Mouse (Mus musculus): ENCODE measurements at regions not wholly inside any gene's neighbourhood (a gene's known extent, or its start where the extent isn't known, plus 50 kb on each side); places are given as distances from the start of the nearest gene placed in this dataset.
"Not testable (repeated sequence)": the region's sequence is repeated elsewhere in the genome, so short reads cannot be mapped to it uniquely, and the experiment has no call there.

DNA sequence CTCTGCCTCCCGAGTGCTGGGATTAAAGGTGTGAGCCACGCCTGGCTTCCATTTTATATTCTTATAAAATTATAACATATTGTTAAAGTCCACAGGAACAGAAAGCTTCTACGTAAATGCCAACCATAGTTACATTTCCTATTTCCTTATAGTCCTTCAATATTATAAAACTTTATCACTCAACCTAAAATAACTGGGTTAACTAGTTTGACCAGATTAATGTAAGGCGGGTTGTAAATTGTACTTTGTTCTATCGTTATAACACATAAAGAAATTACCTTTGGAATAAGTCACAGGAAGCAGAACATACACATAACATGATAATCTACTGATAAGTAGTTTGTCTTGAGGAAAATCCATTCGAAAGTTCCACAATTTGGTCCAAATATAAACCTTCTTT is 251.6 kb downstream of the Nfkbiz start:
- no peak for ATAC-seq (replicated peaks; ENCODE audit: poor library complexity)

DNA sequence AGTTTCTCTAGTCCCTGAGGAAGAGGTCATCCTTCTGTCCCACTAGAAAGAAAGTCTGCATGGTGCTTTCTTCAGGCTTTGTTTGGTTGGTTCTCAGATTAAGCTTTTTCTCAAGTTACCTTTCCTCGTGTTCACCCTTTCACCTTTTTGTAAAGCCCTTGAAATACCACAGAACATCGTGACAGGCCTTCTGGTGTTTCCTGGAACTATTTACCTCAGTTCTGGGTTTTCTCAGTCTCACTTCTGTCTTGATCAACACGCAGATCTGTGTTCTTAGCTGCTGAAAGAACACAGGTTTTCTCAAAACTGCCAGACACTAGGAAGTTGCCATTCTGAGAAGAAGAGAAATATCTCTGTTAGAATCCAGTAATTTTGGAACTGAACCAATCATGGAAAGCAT is 255.8 kb downstream of the Nfkbiz start:
- no peak for ATAC-seq (replicated peaks; ENCODE audit: poor library complexity)

DNA sequence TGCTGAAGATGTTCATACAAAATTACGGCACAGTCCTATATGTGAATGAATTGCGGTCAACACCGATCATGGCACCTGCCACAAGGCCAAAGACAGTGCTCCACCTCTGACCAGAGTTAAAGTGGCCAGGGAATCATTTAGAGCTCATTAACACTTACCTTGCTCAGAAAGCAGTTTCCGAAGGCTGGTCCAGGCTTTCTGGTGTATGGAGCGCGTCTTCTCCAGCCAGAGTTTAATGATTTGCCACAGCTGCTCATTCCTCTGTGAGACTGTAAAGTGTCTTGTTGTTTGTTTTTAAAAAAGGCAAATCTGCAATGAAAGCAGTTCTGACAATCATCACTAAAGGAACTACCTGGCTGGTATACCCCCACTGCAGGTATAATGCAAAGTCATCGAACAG is 256.7 kb downstream of the Nfkbiz start:
- no peak for ATAC-seq (replicated peaks; ENCODE audit: poor library complexity)

DNA sequence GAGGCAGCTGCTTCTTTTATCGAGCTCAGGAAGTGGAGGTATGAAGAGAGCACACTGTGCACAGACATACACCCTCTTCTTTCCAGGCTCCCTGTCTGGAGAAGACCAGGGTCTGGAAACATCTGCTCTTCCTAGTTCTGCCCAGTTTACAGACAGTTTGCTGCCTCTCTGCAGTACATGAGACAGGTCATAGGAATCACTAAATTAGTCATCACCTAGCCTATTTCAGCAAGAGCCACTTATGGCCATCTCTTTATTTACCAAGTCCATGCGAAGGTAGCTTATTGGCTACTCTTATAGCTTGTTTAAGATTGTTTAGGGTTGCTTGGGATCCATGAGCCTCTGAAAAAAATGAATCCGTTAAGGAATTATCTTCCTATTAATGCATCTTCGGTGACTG is 257.9 kb downstream of the Nfkbiz start:
- ATAC-seq (replicated peaks; ENCODE audit: poor library complexity): no peak

DNA sequence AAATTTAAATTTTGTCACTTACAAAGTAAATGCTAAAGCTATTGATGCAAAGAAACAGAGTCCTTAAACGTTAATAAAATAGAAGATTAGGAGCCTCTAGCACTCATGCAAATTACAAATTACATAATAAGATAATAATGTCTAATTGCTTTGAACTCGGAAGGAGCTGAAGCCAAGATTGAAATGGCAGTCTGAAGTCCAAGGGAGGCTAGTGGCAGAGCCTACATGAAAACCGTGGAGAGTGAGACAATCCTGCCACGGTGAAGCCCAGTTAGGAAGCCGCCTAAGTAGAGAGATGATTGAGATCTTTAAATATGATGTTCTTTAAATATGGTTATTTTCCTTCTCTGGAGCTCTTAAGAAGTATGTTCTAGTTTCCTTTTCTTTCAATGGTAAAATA is 260.0 kb downstream of the Nfkbiz start:
- no peak for ATAC-seq (replicated peaks; ENCODE audit: poor library complexity)

DNA sequence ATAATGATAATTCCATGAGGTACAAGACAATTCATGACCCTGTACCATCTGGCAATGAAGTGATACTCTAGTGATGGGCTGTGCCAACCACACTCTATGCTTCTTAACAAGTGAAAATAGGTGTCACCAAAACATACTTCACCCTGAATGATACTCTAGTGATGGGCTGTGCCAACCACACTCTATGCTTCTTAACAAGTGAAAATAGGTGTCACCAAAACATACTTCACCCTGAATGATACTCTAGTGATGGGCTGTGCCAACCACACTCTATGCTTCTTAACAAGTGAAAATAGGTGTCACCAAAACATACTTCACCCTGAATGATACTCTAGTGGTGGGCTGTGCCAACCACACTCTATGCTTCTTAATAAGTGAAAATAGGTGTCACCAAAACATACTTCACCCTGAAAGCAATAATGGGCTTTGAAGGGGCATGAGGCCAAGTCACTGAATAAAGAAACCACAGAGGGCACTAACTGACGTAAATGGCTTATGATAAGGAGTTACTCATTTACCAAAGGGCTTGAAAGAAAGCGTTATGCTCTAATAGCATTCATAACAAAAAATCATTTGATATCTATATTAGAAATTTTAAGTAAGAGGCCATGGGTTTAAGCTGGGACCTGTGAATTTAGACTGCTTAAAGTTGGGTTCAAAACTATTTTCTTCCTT is 263.0 kb downstream of the Nfkbiz start:
- ATAC-seq (replicated peaks; ENCODE audit: poor library complexity): not testable (repeated sequence)

DNA sequence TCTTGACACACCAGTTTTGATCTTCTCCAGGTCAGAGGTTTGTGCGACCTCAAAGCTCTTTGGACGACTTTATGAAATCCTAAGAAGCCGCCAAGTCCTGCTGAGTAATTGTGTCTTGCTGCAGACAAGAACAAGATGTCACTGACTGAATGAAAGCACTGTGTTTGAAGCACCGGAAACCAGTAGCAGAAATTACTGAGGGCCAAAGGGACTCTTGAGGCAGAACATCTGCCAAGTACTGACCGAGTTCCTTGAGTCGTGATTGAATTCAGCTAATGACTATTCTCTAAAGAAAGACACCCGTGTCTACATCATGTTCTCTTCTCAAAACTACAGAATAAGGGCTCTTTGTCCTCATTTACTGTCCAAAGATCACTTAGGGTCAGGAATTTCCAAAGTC is 267.6 kb downstream of the Nfkbiz start:
- no peak for ATAC-seq (replicated peaks; ENCODE audit: poor library complexity)

DNA sequence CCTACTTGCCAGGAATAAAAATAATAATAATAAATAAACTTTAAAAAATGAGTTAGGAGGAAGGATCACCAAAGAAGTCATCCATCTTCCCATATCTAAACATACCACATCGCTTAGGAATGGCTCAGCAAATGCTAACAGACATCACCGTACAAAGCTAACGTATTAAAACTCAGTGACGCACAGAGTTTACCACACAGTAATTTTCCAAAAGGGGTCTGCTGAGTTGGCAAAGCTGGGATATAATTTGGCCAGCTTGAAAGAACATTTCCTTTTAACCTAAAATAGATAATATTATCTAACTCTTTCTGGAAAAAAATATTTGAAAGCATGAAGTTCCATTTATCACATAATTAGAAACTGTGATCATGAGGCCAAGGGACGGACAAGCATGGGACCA is 268.6 kb downstream of the Nfkbiz start:
- no peak for ATAC-seq (replicated peaks; ENCODE audit: poor library complexity)

DNA sequence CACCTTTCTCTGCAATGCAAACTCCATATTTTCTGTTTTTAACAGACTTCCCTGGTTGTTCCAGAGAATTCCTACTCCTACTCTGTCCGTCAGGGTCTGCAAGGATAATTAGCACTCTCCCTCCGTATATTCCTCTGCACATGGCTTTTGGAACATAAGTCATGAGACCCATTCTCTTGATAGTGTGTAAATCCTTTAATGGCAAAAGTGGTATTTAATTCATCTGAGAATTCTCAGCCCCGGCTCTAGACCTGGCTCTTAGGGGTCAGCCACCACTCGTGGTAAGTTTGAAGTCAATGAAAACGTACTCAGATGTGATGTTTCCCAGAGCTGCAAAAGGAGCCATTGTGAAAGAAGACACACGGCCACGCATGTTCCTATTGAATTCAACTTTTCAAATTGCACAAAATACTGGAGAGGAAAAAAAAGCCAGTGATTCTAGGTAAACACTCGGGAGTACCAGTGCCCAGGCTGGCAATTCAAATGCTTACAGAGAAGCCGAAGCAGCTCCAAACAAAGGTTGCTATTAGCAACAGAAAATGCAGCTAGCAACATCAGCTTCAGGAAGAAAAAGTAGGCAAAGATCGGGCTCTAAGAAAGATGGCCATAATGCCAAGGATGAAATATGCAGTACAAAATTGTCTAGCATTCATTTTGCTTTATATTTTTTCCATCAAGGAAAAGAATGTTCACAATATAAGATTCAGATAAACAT is 258.2 kb upstream of the Zpld1 start:
- ATAC-seq (replicated peaks; ENCODE audit: poor library complexity): no peak

DNA sequence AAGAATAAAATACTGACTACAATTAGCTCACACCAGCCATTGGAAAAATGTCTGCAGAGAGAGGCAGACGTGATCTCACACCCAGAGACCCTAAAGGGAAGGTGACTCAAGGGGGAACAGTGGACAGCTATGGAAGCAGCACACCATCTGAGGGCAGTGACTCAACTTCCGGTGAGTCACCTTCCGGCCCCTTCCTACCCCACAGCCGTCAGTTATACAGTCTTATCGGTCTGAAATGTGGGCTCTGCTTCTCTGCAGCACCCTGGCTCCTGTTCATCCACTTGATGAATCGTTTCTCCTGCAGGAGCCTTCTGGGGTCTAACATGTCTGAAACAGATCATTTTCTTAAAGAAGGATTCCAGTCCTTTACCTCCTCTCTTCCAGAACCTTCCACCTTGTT is 257.4 kb upstream of the Zpld1 start:
- peak; percentile 95 for ATAC-seq (replicated peaks; ENCODE audit: poor library complexity)

DNA sequence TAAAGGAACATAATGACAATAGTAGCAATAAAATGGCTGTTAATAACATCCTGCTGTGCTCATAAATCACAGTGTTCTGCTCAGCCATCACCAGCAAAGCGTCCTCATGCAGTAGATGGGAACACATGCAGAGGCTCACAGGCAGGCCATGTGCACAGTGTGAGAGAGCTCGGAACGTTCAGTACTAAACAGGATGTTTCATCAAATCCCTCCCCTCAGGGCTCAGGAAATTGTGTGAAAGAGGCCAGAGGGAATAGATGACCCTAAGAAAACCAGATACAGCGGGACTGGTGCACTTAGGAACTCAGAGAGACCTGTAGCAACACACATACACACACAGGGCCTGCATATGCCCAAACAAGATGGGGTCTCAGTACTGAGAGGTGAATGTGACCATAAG is 256.1 kb upstream of the Zpld1 start:
- ATAC-seq (replicated peaks; ENCODE audit: poor library complexity): peak; percentile 10; the same call in 1 of the 2 replicates

DNA sequence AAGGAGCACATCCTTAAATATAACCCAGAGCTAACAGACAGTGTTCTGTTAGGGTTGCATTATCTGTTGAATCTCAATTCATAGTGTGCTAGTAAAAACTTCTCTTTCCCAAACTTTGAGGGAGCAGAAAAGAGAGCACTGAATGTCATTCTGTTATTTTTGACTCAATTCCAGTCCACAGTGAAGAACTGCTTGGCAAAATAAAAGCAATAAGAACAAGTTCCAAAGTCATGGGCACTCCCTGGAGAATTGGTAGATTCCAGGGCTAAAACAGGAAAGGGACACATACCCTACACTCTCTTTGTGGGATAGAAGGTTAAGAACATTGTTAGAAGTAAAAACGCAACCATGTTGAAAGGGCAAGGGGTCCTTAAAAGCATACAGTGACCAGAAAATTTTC is 253.6 kb upstream of the Zpld1 start:
- ATAC-seq (replicated peaks; ENCODE audit: poor library complexity): no peak

DNA sequence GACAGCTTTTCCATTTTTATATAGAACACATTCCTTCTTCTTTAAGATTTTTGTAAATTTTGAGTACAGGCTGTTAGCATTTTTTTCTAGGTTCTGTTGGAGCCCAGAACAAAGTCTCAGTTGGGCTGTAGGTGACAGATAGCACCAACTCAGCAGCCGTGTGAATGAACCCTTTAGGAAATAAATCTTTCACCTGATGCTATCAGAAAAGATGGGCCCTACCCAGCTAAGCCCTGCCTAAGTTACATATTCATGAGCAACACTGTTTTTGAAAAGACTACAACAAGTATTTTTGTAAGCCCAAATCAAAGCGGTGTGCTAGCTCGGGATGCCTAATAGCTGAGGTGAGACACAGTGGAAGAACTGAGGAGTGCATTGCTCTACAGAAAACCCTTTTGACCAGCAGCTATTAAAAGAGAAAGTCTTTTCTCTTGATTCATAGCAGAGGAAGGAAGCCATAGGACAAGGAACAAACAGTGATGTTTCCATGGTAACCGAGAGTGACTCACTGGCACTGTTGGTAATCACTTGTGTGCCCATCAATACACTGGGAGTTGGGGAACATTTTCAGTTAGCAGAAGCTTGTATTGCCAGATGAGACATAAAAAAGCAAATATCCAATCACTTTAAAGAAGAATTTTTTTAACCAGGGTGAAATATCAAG is 253.0 kb upstream of the Zpld1 start:
- peak; percentile 77 for ATAC-seq (replicated peaks; ENCODE audit: poor library complexity)

DNA sequence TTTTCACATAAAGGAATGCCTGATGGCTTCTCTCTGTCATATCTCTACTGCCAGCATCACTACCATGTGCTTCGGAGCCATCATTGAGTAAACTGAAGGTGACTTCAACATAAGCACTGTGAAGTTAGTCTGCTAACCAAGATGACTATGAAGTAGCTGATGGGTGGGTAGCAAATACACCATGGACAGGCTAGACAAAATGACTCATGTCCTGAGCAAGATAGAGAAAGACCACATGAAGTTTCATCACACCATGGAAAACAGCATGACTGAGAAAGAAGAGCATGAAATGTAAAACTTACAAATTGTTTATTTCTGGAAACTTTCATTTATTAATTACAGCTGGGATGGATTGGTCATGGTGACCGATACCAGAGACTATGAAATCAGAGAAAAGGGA is 249.3 kb upstream of the Zpld1 start:
- no peak for ATAC-seq (replicated peaks; ENCODE audit: poor library complexity)

DNA sequence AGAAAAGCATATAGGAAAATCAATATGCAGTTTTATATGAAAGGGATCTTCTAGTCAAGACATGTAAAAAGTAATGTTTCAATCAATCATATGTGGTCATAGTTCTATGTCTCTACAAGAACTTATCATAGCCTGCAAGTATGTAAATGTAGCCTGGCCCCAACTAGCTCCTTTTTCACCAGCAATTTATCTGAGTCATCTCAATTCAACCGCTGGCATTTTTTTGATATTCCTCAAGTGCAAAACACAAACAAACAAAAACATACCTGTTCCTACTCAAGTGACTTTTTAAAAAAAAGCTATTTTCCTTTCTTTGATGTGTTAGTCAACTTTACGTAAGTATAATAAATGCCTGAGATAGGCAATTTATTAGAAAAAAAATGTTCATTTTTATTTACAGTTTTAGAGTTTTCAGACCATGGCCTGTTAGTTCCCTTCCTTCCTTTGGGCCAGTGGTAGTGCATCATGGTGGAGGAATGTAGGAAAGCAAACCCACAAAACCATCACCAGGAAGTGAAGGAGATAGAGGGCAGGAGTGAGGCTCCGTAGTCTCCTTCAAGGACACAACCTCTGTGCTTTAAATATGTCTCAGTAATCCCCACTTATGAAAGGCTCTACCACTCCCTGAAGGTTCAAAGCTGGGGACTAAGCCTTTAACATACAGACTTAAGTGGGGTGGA is 242.7 kb upstream of the Zpld1 start:
- no peak for ATAC-seq (replicated peaks; ENCODE audit: poor library complexity)

DNA sequence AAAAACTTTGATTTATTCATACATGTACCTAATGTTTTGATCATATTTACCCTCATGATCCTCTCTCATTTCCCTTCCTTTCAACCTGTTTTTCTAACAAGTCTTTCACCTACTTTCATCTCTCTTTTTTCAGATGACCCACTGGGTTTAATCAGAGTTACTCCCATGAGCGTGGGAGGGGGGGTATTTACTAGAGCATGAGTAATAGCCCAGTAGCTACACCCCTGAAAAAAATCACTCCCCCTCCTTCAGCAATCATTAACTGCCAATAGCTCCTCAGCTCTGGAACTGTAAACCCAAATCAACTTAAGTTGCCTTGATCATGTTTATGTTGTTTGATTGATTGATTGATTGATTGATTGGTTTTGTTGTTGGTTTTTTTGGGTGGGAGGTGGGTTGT is 241.4 kb upstream of the Zpld1 start:
- no peak for ATAC-seq (replicated peaks; ENCODE audit: poor library complexity)

DNA sequence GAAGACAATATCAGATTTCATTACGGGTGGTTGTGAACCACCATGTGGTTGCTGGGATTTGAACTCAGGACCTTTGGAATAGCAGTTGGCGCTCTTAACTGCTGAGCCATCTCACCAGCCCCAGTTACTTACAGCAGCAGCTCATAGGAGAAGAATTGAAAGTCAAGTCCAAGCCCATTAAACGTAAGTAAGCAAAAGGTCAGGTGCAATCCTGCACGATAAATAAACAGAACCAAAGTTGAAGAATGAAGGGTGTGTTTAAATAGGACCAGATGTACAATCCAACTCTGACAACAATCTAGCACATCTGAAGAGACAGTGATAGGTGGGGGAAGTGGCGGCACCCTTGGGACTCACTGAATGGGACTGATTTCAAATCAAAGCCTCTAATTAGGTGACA is 239.8 kb upstream of the Zpld1 start:
- no peak for ATAC-seq (replicated peaks; ENCODE audit: poor library complexity)

DNA sequence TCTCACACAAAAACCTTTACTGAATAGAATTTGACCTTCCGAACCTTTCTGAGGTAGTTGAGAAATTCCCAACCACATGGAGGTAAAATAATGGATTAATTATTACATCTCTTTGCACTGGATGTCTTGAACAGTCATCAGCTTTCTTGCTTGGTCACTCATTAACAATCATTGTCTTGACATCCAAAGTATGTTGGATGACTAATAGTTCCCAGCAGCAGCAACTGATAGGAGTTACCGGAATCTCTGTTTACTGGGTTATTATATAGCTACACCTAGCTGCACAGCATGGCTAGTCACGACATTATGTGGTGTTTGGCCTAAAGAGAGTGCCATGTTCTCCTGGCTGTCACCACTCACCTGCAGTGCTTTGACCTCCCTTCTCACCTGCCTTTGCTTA is 234.9 kb upstream of the Zpld1 start:
- no peak for ATAC-seq (replicated peaks; ENCODE audit: poor library complexity)

DNA sequence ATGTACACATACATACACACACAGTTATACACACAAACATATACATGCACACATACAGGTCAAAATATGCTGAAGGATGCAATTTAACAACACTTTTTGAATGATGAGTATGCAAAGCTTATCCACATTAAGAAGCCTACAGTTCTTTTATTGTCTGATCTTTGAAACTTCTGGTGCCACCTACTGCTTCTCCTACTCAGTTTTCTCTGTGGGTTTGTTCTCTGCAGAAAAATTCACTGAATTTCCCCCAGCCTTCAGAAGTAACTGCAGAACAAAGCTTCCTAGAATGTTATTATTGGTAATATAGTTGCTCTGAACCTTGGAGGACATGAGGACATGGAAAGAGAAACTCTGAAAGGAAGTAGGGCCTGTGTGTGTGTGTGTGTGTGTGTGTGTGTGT is 233.1 kb upstream of the Zpld1 start:
- no peak for ATAC-seq (replicated peaks; ENCODE audit: poor library complexity)

DNA sequence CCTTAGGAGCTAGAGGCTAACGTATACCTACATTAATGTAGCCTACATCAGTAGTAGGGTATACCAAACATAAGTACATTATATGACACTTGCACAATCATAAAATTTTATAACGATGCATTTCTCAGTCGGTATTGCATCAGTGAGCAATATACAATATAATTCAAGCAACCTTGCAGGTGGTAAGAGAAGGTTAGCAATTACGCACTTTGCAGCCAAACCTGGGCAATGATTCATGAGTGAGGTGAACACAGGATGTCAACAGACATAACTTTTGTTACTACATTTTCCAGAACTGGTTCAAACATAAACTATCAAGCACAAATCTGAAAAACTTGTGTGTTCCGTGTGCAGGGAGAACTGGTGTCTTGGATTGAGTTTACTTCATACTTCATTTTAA is 229.9 kb upstream of the Zpld1 start:
- no peak for ATAC-seq (replicated peaks; ENCODE audit: poor library complexity)

DNA sequence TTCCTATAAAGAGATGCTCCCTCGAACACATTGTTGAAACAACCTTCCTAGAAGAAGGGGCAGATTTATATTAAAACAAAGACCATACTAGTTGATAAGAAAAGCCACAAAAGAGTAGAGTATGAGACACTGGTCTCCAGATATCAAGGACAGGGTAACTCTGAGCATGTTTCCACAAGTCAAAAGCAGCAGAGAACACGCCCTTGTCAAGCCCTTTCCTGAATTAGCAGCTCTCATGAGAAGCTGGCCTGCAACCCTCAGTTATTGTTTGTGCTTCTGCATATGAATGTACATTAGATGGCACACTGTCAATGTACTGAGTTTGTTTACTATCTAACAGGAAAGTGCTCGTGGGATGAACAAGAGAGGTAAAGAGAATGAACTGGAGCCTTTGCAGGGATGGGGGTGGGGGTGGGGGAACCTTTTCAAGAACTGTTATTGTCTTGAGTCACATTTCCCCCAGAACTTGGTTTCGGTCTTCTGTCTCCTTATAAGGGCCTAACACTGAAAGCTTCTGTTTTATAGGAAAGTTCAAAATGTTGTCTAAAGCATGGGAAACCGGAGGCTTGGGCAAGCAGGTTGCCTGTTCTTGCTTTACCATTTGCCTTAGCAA is 228.6 kb upstream of the Zpld1 start:
- no peak for ATAC-seq (replicated peaks; ENCODE audit: poor library complexity)

Data from megakaryocyte progenitor cell, adult 5-6 weeks (primary cell).